Mouse (Mus musculus) skeletal muscle tissue, adult 2 months (tissue): ENCODE measurements around the gene Pi16.
"Not testable (repeated sequence)": the region's sequence is repeated elsewhere in the genome, so short reads cannot be mapped to it uniquely, and the experiment has no call there.

Source experiments
- DNase-seq: peaks from one replicate; pipeline ENCODE4 v3.0.0-alpha.2; 2012; ENCODE audit warnings: low read depth, low spot score

Pi16 gene

GRCm38 (mm10) chr17:29330221-29330620 lies 12.7 kb downstream of the Pi16 start:
- no peak for DNase-seq

DNA sequence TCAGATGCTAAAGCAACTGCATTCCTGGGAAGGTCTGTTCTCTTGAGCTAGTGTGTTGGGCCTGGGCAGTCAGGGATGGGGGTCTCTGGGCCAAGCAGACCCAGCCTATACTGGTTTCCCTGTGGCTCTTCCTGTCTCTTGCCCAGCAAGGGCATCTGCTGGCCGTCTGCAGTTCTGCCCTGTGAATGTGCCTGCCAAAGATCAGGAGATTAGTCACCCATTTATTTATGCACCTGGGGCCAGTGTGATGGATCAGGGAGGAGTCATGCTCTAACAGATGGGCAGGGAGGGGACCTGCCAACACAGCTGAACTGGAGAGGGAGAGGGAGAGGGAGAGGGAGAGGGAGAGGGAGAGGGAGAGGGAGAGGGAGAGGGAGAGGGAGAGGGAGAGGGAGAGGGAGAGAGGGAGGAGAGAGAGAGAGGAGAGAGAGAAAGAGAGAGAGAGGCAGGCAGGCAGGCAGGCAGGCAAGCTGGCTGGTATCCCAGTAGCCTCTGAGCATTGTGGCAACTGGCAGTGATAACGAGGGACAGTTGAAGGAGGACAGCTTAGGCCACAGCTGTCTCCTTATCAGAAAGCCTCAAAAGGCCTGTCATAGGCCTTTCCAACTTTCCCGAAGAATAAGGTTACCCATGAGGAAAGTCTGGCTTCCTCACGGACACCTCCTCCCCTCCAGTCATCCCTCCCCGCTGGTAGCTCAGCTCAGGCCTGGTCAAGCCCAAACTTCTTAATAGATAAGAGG lies 13.4 kb downstream of the Pi16 start:
- DNase-seq = peak; percentile 70

DNA sequence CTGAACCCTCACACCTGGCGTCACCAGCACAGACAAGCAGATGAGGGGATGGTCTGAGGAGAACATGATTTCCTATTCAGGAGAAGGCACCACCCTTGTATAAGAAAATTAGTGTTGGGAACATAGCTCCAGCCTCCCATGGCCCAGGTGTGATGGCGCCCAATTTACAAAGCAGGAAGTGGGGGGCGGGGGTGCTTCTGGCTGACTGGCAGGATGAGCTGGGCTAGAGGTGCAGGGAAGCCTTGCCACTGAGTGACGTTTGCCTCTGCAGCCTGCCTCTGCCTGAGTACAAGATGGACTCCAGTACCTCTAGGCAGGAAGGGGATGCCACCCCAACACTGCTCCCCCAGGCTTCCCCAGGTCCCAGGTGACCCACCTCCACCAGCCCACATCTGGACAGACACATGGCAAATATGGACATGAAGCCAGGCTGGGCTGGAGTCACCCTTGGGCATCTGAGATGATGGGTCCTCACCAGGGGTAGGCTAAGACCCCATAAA lies 14.8 kb downstream of the Pi16 start:
- DNase-seq = no peak

GRCm38 (mm10) chr17:29336266-29336990 lies 18.9 kb downstream of the Pi16 start:
- DNase-seq = no peak

- no peak for DNase-seq
Measured at GRCm38 (mm10) chr17:29337979-29338823, 20.7 kb downstream of the Pi16 start.

DNA sequence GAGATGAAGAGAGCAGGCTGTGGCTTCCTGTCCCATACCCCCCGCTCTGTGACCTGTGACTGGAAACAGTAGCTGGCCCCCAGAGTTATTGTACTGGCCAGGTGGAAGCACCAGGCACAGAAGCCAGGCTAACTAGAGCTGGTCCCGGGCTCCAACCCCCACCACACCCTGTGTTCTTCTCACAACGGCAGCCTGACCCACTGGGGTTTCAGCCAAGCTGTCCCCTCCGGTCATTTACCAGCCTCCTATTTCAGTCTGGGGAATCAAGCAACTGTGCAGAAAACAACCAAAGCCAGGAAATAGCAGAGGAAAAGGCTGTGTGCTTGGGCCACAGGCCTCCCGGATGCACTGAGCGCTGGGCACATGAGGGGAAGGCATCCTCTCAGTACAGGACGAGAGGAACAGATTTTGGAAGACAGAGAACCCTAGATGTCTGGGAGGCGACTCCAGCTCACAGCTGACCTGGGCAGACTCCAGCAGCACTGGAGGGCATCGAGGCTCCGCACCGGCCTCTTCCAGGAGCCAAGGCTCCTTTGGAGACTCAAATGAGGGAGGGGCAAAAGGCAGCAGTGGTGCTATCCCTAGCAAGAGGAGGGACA lies 21.8 kb downstream of the Pi16 start:
- DNase-seq = no peak

DNA sequence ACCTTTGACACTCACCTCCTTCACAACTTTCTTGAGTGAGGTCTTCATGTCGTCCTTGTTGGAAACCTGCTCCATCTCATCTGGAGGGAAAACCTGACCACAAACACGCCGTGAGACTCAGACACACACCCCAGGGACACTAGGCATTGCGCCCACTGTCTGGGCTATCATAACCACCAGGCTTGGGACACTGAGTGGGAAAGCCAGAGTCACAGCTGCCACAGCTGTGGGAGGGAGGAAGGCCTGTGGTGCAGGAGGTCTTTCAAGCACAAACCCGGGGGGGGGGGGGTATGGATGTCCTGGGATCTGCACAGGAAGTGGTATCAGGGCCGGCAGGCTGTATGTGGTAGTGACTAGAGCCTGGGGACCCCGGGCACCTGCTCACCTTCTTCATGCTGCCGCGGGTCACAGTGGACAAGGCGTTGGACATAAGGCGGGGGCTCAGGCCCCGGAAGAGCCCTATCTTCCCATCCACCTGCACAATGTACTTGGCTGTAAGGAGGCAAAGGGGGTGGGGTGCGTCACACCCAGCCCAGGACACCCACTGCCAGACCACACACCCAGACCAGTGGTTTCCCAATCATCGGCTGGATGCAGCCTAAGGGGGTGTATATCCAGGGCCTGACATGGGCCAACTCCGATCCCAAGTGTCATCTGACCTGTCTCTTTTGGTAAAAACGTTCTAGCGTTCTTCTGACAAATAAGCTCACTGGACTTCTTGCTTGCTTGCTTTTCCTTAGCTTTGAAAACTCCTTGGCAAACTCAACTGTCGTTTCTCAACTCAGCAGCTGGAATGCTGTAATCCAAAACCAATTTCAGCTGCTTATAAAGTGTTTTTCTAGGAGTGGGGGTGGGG lies 23.2 kb downstream of the Pi16 start:
- DNase-seq = peak; percentile 67

- peak; percentile 83 for DNase-seq
Measured at GRCm38 (mm10) chr17:29341591-29342003, 24.1 kb downstream of the Pi16 start.

- peak; percentile 70 for DNase-seq
Measured at GRCm38 (mm10) chr17:29342010-29342910, 24.8 kb downstream of the Pi16 start.

GRCm38 (mm10) chr17:29343241-29343640 lies 25.8 kb downstream of the Pi16 start:
- no peak for DNase-seq

DNA sequence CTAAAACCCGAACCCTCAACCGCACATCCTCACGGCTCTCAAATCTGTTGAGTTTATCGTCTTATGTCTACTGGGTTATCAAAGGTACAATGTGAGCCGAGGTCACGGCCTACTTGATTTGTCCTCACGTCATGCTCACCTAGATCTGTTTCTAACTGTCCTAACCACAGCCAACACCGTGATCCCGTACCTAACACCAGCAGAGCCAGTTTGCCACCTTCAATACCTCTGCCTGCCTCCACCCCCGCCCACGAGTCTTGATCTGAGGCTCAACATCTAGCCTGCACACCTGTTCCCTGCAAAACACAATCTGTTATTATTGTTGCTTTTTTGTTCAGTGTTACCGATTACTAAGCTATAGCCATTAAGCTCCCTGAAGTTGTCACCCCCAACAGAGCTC lies 27.8 kb downstream of the Pi16 start:
- no peak for DNase-seq

DNA sequence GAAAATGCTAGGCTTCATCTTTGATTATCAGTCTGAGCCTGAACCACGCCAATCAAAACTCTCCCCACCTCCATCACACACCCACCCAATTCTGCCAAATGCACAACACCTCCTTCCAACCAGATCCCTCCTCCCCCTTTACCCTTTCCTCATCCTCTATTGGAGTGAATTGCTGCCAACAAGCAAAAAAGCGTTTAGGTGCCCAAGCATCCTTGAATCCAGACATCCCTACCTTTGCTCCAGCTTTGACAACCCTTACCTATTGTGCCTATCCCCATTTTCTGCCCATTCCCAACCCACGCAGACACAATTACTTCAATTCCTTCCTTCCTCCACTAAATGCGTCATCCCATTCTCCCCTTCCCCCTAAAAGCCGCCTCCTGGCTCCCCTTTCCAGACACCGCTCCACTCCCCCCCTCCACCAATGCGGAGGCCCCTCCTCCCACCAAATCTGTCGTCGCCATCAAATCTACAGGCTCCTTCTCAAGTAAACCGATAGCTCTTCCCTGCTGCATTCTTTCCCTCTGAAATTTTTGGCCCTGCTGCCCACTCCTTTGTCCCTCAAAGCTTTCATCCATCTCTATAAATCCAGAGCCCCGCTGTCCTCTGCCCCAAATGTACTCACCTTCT lies 29.1 kb downstream of the Pi16 start:
- no peak for DNase-seq

DNA sequence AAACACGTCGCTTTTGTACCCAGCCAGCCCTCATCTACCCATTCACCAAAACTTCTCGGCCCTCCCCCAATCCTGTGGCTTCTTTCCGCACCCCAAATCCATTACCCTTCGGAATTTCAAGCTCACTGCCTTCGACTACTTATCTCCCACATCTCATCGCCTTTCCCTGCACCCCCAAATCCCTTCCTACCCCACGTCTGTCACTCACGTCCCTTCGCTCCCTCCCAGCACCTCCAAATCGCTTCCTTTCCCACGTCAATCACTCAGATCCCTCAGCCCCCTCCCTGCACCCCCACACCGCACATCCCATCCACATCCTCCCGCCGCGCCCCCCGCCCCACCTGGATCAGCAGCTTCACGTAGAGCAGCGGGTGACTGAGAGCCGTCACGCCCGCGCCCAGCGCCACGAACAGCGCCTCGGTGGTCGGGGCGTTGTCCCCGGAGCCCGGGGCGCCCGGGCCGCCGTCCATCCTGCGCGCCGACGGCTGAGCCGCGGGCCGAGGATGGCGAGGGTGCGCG lies 29.7 kb downstream of the Pi16 start:
- DNase-seq = no peak

- DNase-seq = peak; percentile 96
Measured at GRCm38 (mm10) chr17:29347645-29348256, 30.3 kb downstream of the Pi16 start, which contains the start of gene Mtch1. Gene Mtch1 (minus strand): TSS chr17:29347934.

DNA sequence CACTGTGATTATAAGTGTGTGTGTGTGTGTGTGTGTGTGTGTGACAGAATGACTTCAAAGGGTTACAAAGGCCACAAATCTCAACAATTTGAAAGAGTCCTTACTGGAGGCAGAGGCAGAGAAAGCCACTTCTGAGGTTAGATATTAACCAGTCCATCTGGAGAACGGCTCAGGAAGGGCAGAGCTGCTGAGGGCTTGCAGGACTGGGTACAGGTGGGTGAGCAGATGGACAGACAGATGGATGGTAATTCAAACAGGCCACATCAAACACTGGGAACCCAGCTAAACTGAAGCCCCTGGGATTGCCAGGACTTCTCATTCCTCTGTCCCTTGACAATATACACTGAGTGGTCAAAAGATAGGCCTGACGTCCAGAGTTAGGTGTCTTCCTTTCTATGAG lies 31.5 kb downstream of the Pi16 start:
- DNase-seq = no peak

DNA sequence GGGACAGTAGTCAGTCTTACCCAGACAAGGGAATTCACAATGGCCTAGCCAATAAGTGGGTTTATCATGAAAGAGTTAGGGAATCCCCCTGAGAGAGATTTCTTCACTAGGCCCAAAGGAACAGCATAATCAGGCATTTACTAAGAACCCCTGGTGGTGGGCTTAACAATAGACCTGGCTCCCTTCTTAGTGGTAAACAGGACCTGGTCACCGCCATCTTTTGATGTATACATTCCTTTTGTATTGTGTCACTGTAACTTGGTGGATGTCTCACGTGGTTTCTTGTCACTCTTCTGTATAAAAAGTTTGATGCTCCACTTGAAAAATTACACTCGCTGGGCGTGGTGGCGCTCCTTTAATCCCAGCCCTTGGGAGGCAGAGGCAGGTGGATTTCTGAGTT lies 33.6 kb downstream of the Pi16 start:
- DNase-seq = not testable (repeated sequence)

GRCm38 (mm10) chr17:29355461-29355840 lies 38.0 kb downstream of the Pi16 start:
- DNase-seq = no peak

DNA sequence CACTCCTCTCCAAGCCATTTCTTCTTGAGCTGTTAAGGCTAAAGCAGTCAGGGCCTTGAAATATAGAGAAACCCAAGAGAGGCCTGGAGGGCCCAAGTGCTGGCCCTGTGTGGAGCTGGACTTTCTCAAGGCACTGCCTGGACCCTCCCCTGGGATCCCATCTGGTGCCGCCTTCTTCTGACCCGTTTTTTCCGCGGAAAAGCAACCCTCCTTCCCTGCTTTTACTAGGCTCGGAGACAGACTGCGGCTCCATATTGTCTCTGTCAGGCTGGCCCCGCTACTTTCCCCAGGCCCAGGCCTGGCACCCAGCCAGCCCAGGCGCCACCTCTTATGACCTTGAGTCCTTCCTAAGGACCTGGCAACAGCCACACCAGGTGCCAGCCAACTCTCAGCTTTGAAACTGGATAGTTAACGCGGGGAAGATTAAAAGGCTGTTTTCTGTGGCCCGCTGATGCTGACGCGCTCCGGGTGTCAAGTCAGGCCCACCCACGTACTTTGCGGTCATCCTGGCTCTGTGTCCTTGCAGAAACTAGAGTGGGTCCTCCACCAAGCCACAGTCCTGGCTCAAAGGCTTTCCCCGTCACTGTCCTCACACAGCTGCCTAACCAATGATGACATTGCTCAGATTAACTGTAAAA lies 38.5 kb downstream of the Pi16 start:
- DNase-seq = peak; percentile 89
